Mouse (Mus musculus) neural tube, embryonic 10.5 days (tissue): ENCODE measurements at regions not wholly inside any gene's neighbourhood (a gene's known extent, or its start where the extent isn't known, plus 50 kb on each side); places are given as distances from the start of the nearest gene placed in this dataset.
A peak's percentile ranks its signal among the peaks of the same experiment; 100 is the strongest.

ENCODE experiments used
- DNase-seq: peaks from one replicate; pipeline ENCODE4 v3.0.0-alpha.2; 2017; ENCODE audit warnings: low spot score; ENCODE audit errors: extremely low spot score

GRCm38 (mm10) chr11:19455391-19456290 is 436.9 kb upstream of the Meis1 start:
- no peak for DNase-seq

- no peak for DNase-seq
Measured at GRCm38 (mm10) chr11:19456577-19456976, 437.8 kb upstream of the Meis1 start.

- DNase-seq, result no peak
Measured at GRCm38 (mm10) chr11:19463730-19464358, 445.1 kb upstream of the Meis1 start.

- no peak for DNase-seq
Measured at GRCm38 (mm10) chr11:19468373-19468772, 449.6 kb upstream of the Meis1 start.

GRCm38 (mm10) chr11:19468803-19469202 is 450.0 kb upstream of the Meis1 start:
- DNase-seq, result no peak

- DNase-seq, result no peak
Measured at GRCm38 (mm10) chr11:19470648-19471341, 452.0 kb upstream of the Meis1 start.

GRCm38 (mm10) chr11:19475068-19475786 is 448.9 kb upstream of the Spred2 start:
- DNase-seq, result no peak

- no peak for DNase-seq
Measured at GRCm38 (mm10) chr11:19493089-19493756, 431.0 kb upstream of the Spred2 start.

- DNase-seq, result no peak
Measured at GRCm38 (mm10) chr11:19521721-19522120, 402.5 kb upstream of the Spred2 start.

- DNase-seq, result peak; percentile 44
Measured at GRCm38 (mm10) chr11:19523853-19524487, 400.2 kb upstream of the Spred2 start.

GRCm38 (mm10) chr11:19529126-19529525 is 395.0 kb upstream of the Spred2 start:
- DNase-seq, result no peak

- DNase-seq, result no peak
Measured at GRCm38 (mm10) chr11:19530652-19531051, 393.5 kb upstream of the Spred2 start.

GRCm38 (mm10) chr11:19531255-19532003 is 392.7 kb upstream of the Spred2 start:
- peak; percentile 86 for DNase-seq

GRCm38 (mm10) chr11:19532867-19533266 is 391.3 kb upstream of the Spred2 start:
- DNase-seq, result no peak

GRCm38 (mm10) chr11:19533701-19534100 is 390.5 kb upstream of the Spred2 start:
- DNase-seq, result no peak

- no peak for DNase-seq
Measured at GRCm38 (mm10) chr11:19535215-19535614, 389.0 kb upstream of the Spred2 start.

- DNase-seq, result peak; percentile 39
Measured at GRCm38 (mm10) chr11:19546226-19546625, 377.9 kb upstream of the Spred2 start.

GRCm38 (mm10) chr11:19554316-19554946 is 369.7 kb upstream of the Spred2 start:
- peak; percentile 25 for DNase-seq
